Mouse (Mus musculus): ENCODE measurements around the gene Ppara. TPM values are rescaled to one million over a fixed set of nuclear protein-coding genes. Genes with fewer than 3 reads are reported as not detected.

Ppara gene
- polyA plus RNA-seq, 1 experiment from 2014 or later = 0.75 TPM

- H3K27me3 ChIP-seq (replicated peaks; ENCODE audit: low read depth, poor library complexity, severe bottlenecking) = no peaks in the 10 kb centered on the region
- DNase-seq (ENCODE audit: low spot score) = no peak
- WGBS = 94% methylated on average over 1 of the region's 1 CpGs
- H3K36me3 ChIP-seq (replicated peaks) = no peaks in the 10 kb centered on the region
- H3K27ac ChIP-seq (replicated peaks) = no peak overlapping the region
- H3K4me3 ChIP-seq = no peak overlapping the region
- peaks cover 10% of the 10 kb centered on the region; the same call in 1 of the 2 replicates for H3K9me3 ChIP-seq
- no peaks in the 10 kb centered on the region for H3K4me1 ChIP-seq
Observed at GRCm38 (mm10) chr15:85754033-85754650, 19.4 kb downstream of the Ppara start.

- Histone ChIP-seq H3K9me3 (peaks cover 11% of the 10 kb centered on the region; the same call in 1 of the 2 replicates), H3K4me1 (no peaks in the 10 kb centered on the region), H3K27ac (replicated peaks) (no peak overlapping the region), H3K36me3 (replicated peaks) (no peaks in the 10 kb centered on the region), H3K4me3 (no peak overlapping the region), H3K27me3 (replicated peaks; ENCODE audit: low read depth, poor library complexity, severe bottlenecking) (no peaks in the 10 kb centered on the region)
- DNase-seq (ENCODE audit: low spot score) = no peak
- 78% methylated on average over 6 of the region's 6 CpGs for WGBS
Observed at GRCm38 (mm10) chr15:85755214-85755613, 20.4 kb downstream of the Ppara start.

- Histone ChIP-seq H3K9me3 (peaks cover 11% of the 10 kb centered on the region; the same call in 1 of the 2 replicates), H3K36me3 (replicated peaks) (no peaks in the 10 kb centered on the region), H3K4me3 (no peak overlapping the region), H3K27me3 (replicated peaks; ENCODE audit: low read depth, poor library complexity, severe bottlenecking) (no peaks in the 10 kb centered on the region), H3K4me1 (no peaks in the 10 kb centered on the region), H3K27ac (replicated peaks) (no peak overlapping the region)
- no peak for DNase-seq (ENCODE audit: low spot score)
- 91% methylated on average over 7 of the region's 7 CpGs for WGBS
Observed at GRCm38 (mm10) chr15:85756611-85757010, 21.8 kb downstream of the Ppara start.

- Histone ChIP-seq H3K4me3 (no peak overlapping the region), H3K27ac (replicated peaks) (no peak overlapping the region), H3K9me3 (peaks cover 11% of the 10 kb centered on the region; the same call in 1 of the 2 replicates), H3K4me1 (no peaks in the 10 kb centered on the region), H3K27me3 (replicated peaks; ENCODE audit: low read depth, poor library complexity, severe bottlenecking) (no peaks in the 10 kb centered on the region), H3K36me3 (replicated peaks) (no peaks in the 10 kb centered on the region)
- no peak for DNase-seq (ENCODE audit: low spot score)
- WGBS = 98% methylated on average over 3 of the region's 3 CpGs
Observed at GRCm38 (mm10) chr15:85757768-85758167, 23.0 kb downstream of the Ppara start.

- Histone ChIP-seq H3K9me3 (peaks cover 6% of the 10 kb centered on the region; the same call in 1 of the 2 replicates), H3K36me3 (replicated peaks) (no peaks in the 10 kb centered on the region), H3K27me3 (replicated peaks; ENCODE audit: low read depth, poor library complexity, severe bottlenecking) (no peaks in the 10 kb centered on the region), H3K4me3 (no peak overlapping the region), H3K4me1 (no peaks in the 10 kb centered on the region), H3K27ac (replicated peaks) (no peak overlapping the region)
- 81% methylated on average over 4 of the region's 4 CpGs for whole genome bisulfite sequencing
- DNase-seq (ENCODE audit: low spot score) = no peak
Observed at GRCm38 (mm10) chr15:85762761-85763160, 28.0 kb downstream of the Ppara start.

- Histone ChIP-seq H3K4me1 (no peaks in the 10 kb centered on the region), H3K4me3 (no peak overlapping the region), H3K27me3 (replicated peaks; ENCODE audit: low read depth, poor library complexity, severe bottlenecking) (no peaks in the 10 kb centered on the region), H3K27ac (replicated peaks) (no peak overlapping the region), H3K36me3 (replicated peaks) (no peaks in the 10 kb centered on the region), H3K9me3 (no peaks in the 10 kb centered on the region)
- DNase-seq (ENCODE audit: low spot score) = no peak
- 50% methylated on average over 3 of the region's 3 CpGs for WGBS
Observed at GRCm38 (mm10) chr15:85765022-85765421, 30.2 kb downstream of the Ppara start.

GRCm38 (mm10) chr15:85766677-85767076 is 31.9 kb downstream of the Ppara start:
- no peak for DNase-seq (ENCODE audit: low spot score)
- WGBS = 88% methylated on average over 5 of the region's 5 CpGs

GRCm38 (mm10) chr15:85768991-85769390 is 34.2 kb downstream of the Ppara start:
- Histone ChIP-seq H3K27me3 (replicated peaks; ENCODE audit: low read depth, poor library complexity, severe bottlenecking) (no peaks in the 10 kb centered on the region), H3K9me3 (no peaks in the 10 kb centered on the region), H3K27ac (replicated peaks) (no peak overlapping the region), H3K36me3 (replicated peaks) (no peaks in the 10 kb centered on the region), H3K4me1 (no peaks in the 10 kb centered on the region), H3K4me3 (no peak overlapping the region)
- 92% methylated on average over 8 of the region's 8 CpGs for WGBS
- no peak for DNase-seq (ENCODE audit: low spot score)

More at GRCm38 (mm10) chr15:85766677-85767076, 31.9 kb downstream of the Ppara start:
- H3K4me1 ChIP-seq = no peaks in the 10 kb centered on the region
- no peaks in the 10 kb centered on the region for H3K9me3 ChIP-seq
- H3K36me3 ChIP-seq (replicated peaks) = no peaks in the 10 kb centered on the region
- no peak overlapping the region for H3K4me3 ChIP-seq
- H3K27me3 ChIP-seq (replicated peaks; ENCODE audit: low read depth, poor library complexity, severe bottlenecking) = no peaks in the 10 kb centered on the region
- H3K27ac ChIP-seq (replicated peaks) = no peak overlapping the region

GRCm38 (mm10) chr15:85771306-85772121 is 36.7 kb downstream of the Ppara start:
- H3K27me3 ChIP-seq (replicated peaks; ENCODE audit: low read depth, poor library complexity, severe bottlenecking) = no peaks in the 10 kb centered on the region
- H3K9me3 ChIP-seq = no peaks in the 10 kb centered on the region
- H3K27ac ChIP-seq (replicated peaks) = no peak overlapping the region
- no peak overlapping the region for H3K4me3 ChIP-seq
- no peaks in the 10 kb centered on the region for H3K36me3 ChIP-seq (replicated peaks)
- H3K4me1 ChIP-seq = no peaks in the 10 kb centered on the region
- DNase-seq (ENCODE audit: low spot score) = no peak
- 84% methylated on average over 17 of the region's 17 CpGs for WGBS

- WGBS = 81% methylated on average over 11 of the region's 11 CpGs
Observed at GRCm38 (mm10) chr15:85772146-85772740, 37.5 kb downstream of the Ppara start.

GRCm38 (mm10) chr15:85774419-85774818 is 39.6 kb downstream of the Ppara start:
- 89% methylated on average over 9 of the region's 9 CpGs for WGBS
- no peaks in the 10 kb centered on the region for H3K27me3 ChIP-seq (replicated peaks; ENCODE audit: low read depth, poor library complexity, severe bottlenecking)
- H3K36me3 ChIP-seq (replicated peaks) = no peaks in the 10 kb centered on the region
- H3K4me1 ChIP-seq = no peaks in the 10 kb centered on the region
- no peaks in the 10 kb centered on the region for H3K9me3 ChIP-seq
- no peak overlapping the region for H3K27ac ChIP-seq (replicated peaks)
- DNase-seq (ENCODE audit: low spot score) = no peak
- no peak overlapping the region for H3K4me3 ChIP-seq

More at GRCm38 (mm10) chr15:85772146-85772740, 37.5 kb downstream of the Ppara start:
- Histone ChIP-seq H3K4me3 (no peak overlapping the region), H3K36me3 (replicated peaks) (no peaks in the 10 kb centered on the region), H3K4me1 (no peaks in the 10 kb centered on the region), H3K27me3 (replicated peaks; ENCODE audit: low read depth, poor library complexity, severe bottlenecking) (no peaks in the 10 kb centered on the region), H3K27ac (replicated peaks) (no peak overlapping the region), H3K9me3 (no peaks in the 10 kb centered on the region)
- DNase-seq (ENCODE audit: low spot score) = no peak

- no peaks in the 10 kb centered on the region for H3K27me3 ChIP-seq (replicated peaks; ENCODE audit: low read depth, poor library complexity, severe bottlenecking)
- no peaks in the 10 kb centered on the region for H3K4me1 ChIP-seq
- 89% methylated on average over 7 of the region's 7 CpGs for WGBS
- no peaks in the 10 kb centered on the region for H3K36me3 ChIP-seq (replicated peaks)
- H3K4me3 ChIP-seq = no peak overlapping the region
- no peak overlapping the region for H3K27ac ChIP-seq (replicated peaks)
- H3K9me3 ChIP-seq = no peaks in the 10 kb centered on the region
- DNase-seq (ENCODE audit: low spot score) = no peak
Observed at GRCm38 (mm10) chr15:85775001-85775400, 40.2 kb downstream of the Ppara start.
